Mouse (Mus musculus) midbrain, embryonic 12.5 days (tissue): Measurements from ENCODE around the gene Rhot2. TPM values are rescaled to one million over a fixed set of nuclear protein-coding genes. Genes with fewer than 3 reads are reported as not detected.
A peak's percentile ranks its signal among the peaks of the same experiment; 100 is the strongest.

ENCODE experiments used
- ATAC-seq: fragments of 200-750 bp; cut with Nextera tagmentation; 2 replicates; pipeline ENCODE4 v1.8.0; 2017; ENCODE audit warnings: low read depth, moderate TSS enrichment, moderate library complexity; ENCODE audit not compliant: low FRiP score
- H3K27ac ChIP-seq: fragments of 300-500 bp; sonication (generic); replicated peaks from 2 replicates; pipeline ENCODE4 v1.5.1; 2016; ENCODE audit warnings: mild to moderate bottlenecking
- H3K27me3 ChIP-seq: fragments of 300-500 bp; sonication (generic); 2 replicates; pipeline ENCODE4 v1.6.1; 2016; ENCODE audit warnings: mild to moderate bottlenecking
- H3K36me3 ChIP-seq: fragments of 300-500 bp; sonication (generic); 2 replicates; pipeline ENCODE4 v1.6.1; 2016
- H3K4me1 ChIP-seq: fragments of 300-500 bp; sonication (generic); 2 replicates; pipeline ENCODE4 v1.6.1; 2016
- H3K4me2 ChIP-seq: fragments of 300-500 bp; sonication (generic); replicated peaks from 2 replicates; pipeline ENCODE4 v1.6.1; 2016; ENCODE audit warnings: mild to moderate bottlenecking, moderate library complexity
- H3K4me3 ChIP-seq: fragments of 300-500 bp; sonication (generic); 2 replicates; pipeline ENCODE4 v1.5.1; 2016; ENCODE audit warnings: mild to moderate bottlenecking
- H3K9ac ChIP-seq: fragments of 300-500 bp; sonication (generic); replicated peaks from 2 replicates; pipeline ENCODE4 v1.6.1; 2016; ENCODE audit warnings: mild to moderate bottlenecking, moderate library complexity
- H3K9me3 ChIP-seq: fragments of 300-500 bp; sonication (generic); 2 replicates; pipeline ENCODE4 v1.6.1; 2016; ENCODE audit warnings: mild to moderate bottlenecking
- WGBS: fragments of 180-500 bp; shearing (Covaris S2); methylation state at CpG from one replicate; pipeline ENCODE4 v1.1.7; 2016; 5-methylcytosine and 5-hydroxymethylcytosine counted together
- polyA plus RNA-seq: library from polyadenylated mRNA; unstranded; fragments of >200 nt; fragmentation: Nextera tagmentation; extraction: Ambion mirVana; gene quantifications from 2 replicates; pipeline ENCODE4 v1.2.1, GENCODE M21; 2016

The Rhot2 gene
- polyA plus RNA-seq: 17.7 and 21.1 TPM in 2 replicates

DNA sequence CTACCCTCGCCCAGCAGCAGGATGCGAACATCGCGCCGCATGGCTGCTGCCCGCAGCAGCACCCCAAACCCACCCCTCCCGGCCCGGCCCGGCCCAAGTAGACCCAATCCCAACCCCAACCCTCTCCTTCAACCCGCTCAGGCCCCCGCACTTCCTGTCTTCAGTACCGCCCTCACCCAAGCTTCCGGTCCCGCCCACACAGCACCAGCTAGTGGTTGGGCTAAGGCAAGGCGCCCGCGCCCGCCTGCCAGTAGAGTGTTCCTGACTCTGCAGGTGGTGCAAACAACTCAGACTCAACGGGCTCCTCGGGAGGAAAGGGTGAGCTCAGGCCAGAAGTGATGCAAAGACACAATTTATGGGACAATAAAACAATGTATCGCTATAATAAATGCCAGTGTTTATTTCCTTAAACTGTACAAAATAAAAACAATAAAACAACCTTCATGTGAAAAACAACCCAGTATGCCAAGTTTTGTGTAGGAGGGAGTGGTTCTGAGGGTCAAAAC lies at the start of gene Rhot2:
TSS of gene Rhot2 (minus strand) at position 456 of the 506 bp plus-strand sequence.
- Histone ChIP-seq H3K36me3 (peaks cover 53% of the 10 kb centered on the region), H3K9me3 (no peaks in the 10 kb centered on the region), H3K4me1 (peaks cover 19% of the 10 kb centered on the region), H3K9ac (peak within 1 kb of the TSS; percentile 84), H3K4me3 (peak within 1 kb of the TSS; percentile 88), H3K27ac (peak within 1 kb of the TSS; percentile 60), H3K4me2 (peak within 1 kb of the TSS; percentile 89), H3K27me3 (no peaks in the 10 kb centered on the region)
- 3% methylated on average over 19 of the region's 21 CpGs for WGBS
- peak; percentile 90 for ATAC-seq

DNA sequence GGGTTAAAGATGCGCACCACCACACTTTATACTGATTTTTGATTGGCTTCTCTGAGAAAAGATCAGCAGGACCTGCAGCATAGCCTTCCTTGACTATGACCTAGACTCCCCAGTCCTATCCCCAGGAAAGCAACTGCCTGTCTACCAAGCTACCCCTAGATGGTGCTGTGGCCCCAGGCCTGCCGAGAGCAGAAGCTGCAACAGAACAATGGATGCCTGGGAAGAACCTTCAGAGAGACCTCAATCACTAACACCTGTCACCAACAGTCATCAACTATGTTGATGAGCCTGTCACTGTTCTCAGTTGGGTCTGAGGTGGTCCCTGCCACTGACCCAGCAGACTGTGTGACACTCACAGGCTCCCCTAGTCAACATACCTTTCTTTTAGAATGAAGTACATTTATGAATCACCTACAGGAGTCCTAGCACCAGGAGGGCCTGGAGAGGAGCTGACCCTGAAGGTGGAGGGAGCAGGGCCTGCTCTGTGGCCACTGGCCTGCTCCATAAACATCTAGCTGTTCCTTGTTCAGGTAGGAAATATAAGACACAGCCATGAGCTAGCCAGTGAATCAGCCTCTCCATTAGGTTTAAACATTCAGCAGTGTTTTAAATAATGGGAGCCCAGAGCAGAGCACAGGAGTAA lies 49.4 kb upstream of the Rhot2 start:
- H3K4me2 ChIP-seq: no peak overlapping the region
- WGBS: 39% methylated on average over 2 of the region's 2 CpGs
- peak overlapping the region; percentile 58 for H3K27ac ChIP-seq
- peak; percentile 54; the same call in 1 of the 2 replicates for ATAC-seq
- peaks cover 8% of the 10 kb centered on the region for H3K36me3 ChIP-seq
- no peaks in the 10 kb centered on the region for H3K9me3 ChIP-seq
- no peak overlapping the region for H3K4me3 ChIP-seq
- 0 out of 2 replicates have a peak, but pooled peaks cover 4% of the 10 kb centered on the region for H3K4me1 ChIP-seq
- H3K9ac ChIP-seq: no peak overlapping the region
- no peaks in the 10 kb centered on the region for H3K27me3 ChIP-seq

- 92% methylated on average over 3 of the region's 3 CpGs for WGBS
These were observed 44.2 kb upstream of the Rhot2 start for GRCm38 (mm10) chr17:25888837-25889236.

GRCm38 (mm10) chr17:25887467-25887866 lies 42.8 kb upstream of the Rhot2 start:
- no peaks in the 10 kb centered on the region for H3K9me3 ChIP-seq
- H3K4me1 ChIP-seq: peaks cover 1% of the 10 kb centered on the region; the same call in 1 of the 2 replicates
- H3K36me3 ChIP-seq: peaks cover 46% of the 10 kb centered on the region
- no peak overlapping the region for H3K4me2 ChIP-seq
- H3K27ac ChIP-seq: no peak overlapping the region
- H3K27me3 ChIP-seq: no peaks in the 10 kb centered on the region
- WGBS: 95% methylated on average over 10 of the region's 10 CpGs
- H3K4me3 ChIP-seq: no peak overlapping the region
- ATAC-seq: no peak
- no peak overlapping the region for H3K9ac ChIP-seq

More at GRCm38 (mm10) chr17:25888837-25889236, 44.2 kb upstream of the Rhot2 start:
- no peaks in the 10 kb centered on the region for H3K9me3 ChIP-seq
- H3K4me2 ChIP-seq: no peak overlapping the region
- no peak overlapping the region for H3K4me3 ChIP-seq
- no peaks in the 10 kb centered on the region for H3K27me3 ChIP-seq
- H3K9ac ChIP-seq: no peak overlapping the region
- ATAC-seq: no peak
- peaks cover 32% of the 10 kb centered on the region for H3K36me3 ChIP-seq
- H3K4me1 ChIP-seq: no peaks in the 10 kb centered on the region
- no peak overlapping the region for H3K27ac ChIP-seq

GRCm38 (mm10) chr17:25886806-25887205 lies 42.2 kb upstream of the Rhot2 start:
- Histone ChIP-seq H3K27ac (no peak overlapping the region), H3K4me3 (no peak overlapping the region), H3K27me3 (no peaks in the 10 kb centered on the region), H3K9me3 (no peaks in the 10 kb centered on the region), H3K36me3 (peaks cover 49% of the 10 kb centered on the region), H3K4me2 (no peak overlapping the region), H3K9ac (no peak overlapping the region), H3K4me1 (peaks cover 4% of the 10 kb centered on the region)
- no peak for ATAC-seq

DNA sequence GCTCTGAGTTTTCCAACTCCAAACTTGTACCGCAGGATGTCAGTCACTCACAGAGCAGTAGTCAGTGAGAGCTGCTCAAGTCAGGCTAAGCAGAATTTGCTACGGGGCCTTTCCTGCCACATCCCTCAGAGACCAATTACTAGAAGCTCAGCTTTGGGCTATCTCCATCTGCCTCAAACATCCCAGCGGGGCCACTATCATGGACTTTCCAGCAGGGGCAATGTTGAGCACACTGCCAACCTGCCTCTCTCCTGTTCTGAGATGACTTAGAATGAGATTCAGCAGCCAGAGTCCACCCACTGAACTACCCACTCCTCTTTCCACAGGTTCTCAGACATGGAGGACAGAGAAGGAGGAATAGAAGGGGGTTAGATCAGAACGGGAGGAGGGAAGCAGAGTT lies 41.0 kb upstream of the Rhot2 start:
- peak; percentile 16; the same call in 1 of the 2 replicates for ATAC-seq

GRCm38 (mm10) chr17:25883824-25884223 lies 39.2 kb upstream of the Rhot2 start:
- no peak overlapping the region for H3K4me2 ChIP-seq
- H3K9ac ChIP-seq: no peak overlapping the region
- ATAC-seq: no peak
- H3K9me3 ChIP-seq: no peaks in the 10 kb centered on the region
- H3K4me1 ChIP-seq: peaks cover 26% of the 10 kb centered on the region
- 90% methylated on average over 3 of the region's 3 CpGs for WGBS
- no peaks in the 10 kb centered on the region for H3K27me3 ChIP-seq
- H3K36me3 ChIP-seq: peaks cover 46% of the 10 kb centered on the region
- H3K27ac ChIP-seq: 0 out of 2 replicates have a peak overlapping the region, but pooled peaks have one; percentile 30
- H3K4me3 ChIP-seq: no peak overlapping the region

More for the DNA sequence above, 41.0 kb upstream of the Rhot2 start:
- Histone ChIP-seq H3K36me3 (peaks cover 49% of the 10 kb centered on the region), H3K27me3 (no peaks in the 10 kb centered on the region), H3K9me3 (no peaks in the 10 kb centered on the region), H3K4me3 (no peak overlapping the region), H3K27ac (no peak overlapping the region), H3K4me1 (peaks cover 16% of the 10 kb centered on the region), H3K4me2 (no peak overlapping the region), H3K9ac (no peak overlapping the region)
- 69% methylated on average over 4 of the region's 4 CpGs for WGBS

DNA sequence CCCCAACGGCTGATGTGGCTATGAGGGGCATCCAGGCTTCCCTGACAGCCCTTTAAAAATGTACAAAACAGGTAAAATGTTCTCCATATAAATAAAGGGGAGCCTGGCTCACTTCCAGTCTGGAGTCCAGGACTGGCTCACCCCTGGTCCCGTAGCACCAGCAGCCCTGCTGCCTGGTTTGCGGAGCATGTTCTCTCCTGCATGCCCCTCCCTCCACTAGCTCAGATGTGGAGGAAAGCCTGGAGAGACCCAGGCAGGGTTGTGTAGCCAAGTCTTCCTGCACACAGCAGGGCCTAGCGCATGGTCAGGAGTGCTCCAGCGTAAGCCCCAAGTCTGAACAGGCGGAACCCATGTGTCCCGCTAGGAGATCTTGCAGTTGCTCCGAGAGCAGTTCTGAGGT lies 38.6 kb upstream of the Rhot2 start:
- H3K4me3 ChIP-seq: no peak overlapping the region
- 81% methylated on average over 8 of the region's 8 CpGs for WGBS
- H3K9me3 ChIP-seq: no peaks in the 10 kb centered on the region
- H3K4me1 ChIP-seq: peaks cover 26% of the 10 kb centered on the region
- H3K27ac ChIP-seq: 0 out of 2 replicates have a peak overlapping the region, but pooled peaks have one; percentile 30
- no peaks in the 10 kb centered on the region for H3K27me3 ChIP-seq
- ATAC-seq: no peak
- no peak overlapping the region for H3K9ac ChIP-seq
- H3K36me3 ChIP-seq: peaks cover 48% of the 10 kb centered on the region
- H3K4me2 ChIP-seq: no peak overlapping the region

DNA sequence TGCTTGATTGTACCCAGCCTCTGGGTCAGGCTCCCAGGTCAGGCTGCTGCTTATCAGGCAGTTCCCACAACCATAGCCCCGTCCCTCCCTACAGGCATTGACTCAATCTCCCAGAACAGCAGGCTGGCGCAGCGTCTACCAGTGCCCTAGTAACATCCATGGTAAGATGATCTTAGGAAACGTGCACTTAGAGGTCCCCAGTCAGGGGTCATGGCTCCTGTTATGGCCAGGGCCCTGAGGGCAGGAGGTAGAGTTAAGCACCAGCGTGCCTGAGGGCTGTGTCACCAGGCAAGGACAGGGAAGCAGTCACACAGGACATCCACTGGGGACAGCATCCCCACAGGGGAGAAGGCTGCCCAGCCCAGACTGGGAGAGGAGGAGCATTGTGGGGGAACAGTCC lies 37.7 kb upstream of the Rhot2 start:
- H3K9me3 ChIP-seq: no peaks in the 10 kb centered on the region
- no peaks in the 10 kb centered on the region for H3K27me3 ChIP-seq
- H3K4me3 ChIP-seq: no peak overlapping the region
- H3K4me2 ChIP-seq: no peak overlapping the region
- WGBS: 32% methylated on average over 5 of the region's 5 CpGs
- no peak for ATAC-seq
- H3K4me1 ChIP-seq: peaks cover 26% of the 10 kb centered on the region
- H3K9ac ChIP-seq: no peak overlapping the region
- peaks cover 47% of the 10 kb centered on the region for H3K36me3 ChIP-seq
- H3K27ac ChIP-seq: 0 out of 2 replicates have a peak overlapping the region, but pooled peaks have one; percentile 30

GRCm38 (mm10) chr17:25881691-25882090 lies 37.0 kb upstream of the Rhot2 start:
- Histone ChIP-seq H3K9ac (peak overlapping the region; percentile 34; the same call in 1 of the 2 replicates), H3K36me3 (peaks cover 47% of the 10 kb centered on the region), H3K4me1 (peaks cover 32% of the 10 kb centered on the region), H3K27ac (peak overlapping the region; percentile 78), H3K4me3 (no peak overlapping the region), H3K9me3 (no peaks in the 10 kb centered on the region), H3K27me3 (no peaks in the 10 kb centered on the region), H3K4me2 (no peak overlapping the region)
- 15% methylated on average over 4 of the region's 4 CpGs for WGBS
- ATAC-seq: no peak

DNA sequence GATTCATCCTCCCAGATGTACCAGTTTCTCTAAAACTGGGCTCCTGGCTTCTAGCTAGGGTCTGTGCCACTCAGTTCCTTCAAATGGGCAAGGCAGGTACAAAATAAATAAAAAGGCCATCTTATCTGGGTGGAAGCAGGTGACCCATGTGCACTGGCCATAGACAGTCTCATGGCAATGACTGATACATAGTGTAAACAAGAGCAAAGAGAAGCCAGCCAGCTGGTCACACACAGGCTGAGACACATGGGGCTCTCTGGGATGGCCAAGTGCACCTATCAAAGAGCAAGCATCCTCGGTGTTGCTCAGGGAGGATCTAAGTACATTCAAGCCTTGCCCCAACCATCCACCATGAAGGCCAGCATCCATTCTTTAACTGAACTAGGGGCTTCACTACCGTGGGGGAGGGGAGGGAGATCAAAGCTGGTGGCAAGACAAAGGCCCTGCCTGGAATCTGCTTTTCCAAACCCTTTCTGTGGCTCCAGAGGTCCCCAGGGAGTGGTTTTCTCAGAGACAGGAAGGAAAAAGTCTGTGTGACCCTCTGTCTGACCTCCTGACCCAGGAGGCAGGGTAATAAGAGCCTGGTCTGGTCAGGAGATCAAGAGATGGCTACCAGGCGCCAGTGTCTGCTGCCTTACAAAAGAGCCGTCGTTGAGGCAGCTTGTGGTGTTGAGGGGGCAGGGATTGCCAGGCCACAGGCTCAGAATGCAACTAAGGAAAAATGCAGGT lies 36.4 kb upstream of the Rhot2 start:
- peaks cover 47% of the 10 kb centered on the region for H3K36me3 ChIP-seq
- no peak overlapping the region for H3K4me3 ChIP-seq
- WGBS: 3% methylated on average over 5 of the region's 5 CpGs
- no peaks in the 10 kb centered on the region for H3K9me3 ChIP-seq
- ATAC-seq: no peak
- H3K27ac ChIP-seq: peak overlapping the region; percentile 78
- peak overlapping the region; percentile 34 for H3K9ac ChIP-seq
- H3K4me2 ChIP-seq: 0 out of 2 replicates have a peak overlapping the region, but pooled peaks have one; percentile 3
- H3K27me3 ChIP-seq: no peaks in the 10 kb centered on the region
- H3K4me1 ChIP-seq: peaks cover 38% of the 10 kb centered on the region
